Mouse (Mus musculus): ENCODE results near the gene Olfr1341.

- TF ChIP-seq CTCF (conservative IDR thresholded peaks at IDR 0.05; ENCODE audit: low read length) (no peak), NANOG (IDR thresholded peaks at IDR 0.05; ENCODE audit: borderline replicate concordance, low read length) (peak; percentile 43; the same call in 1 of the 2 replicates)
These were observed 8.3 kb downstream of the Olfr1341 start for GRCm38 (mm10) chr4:118711656-118712055.
